Comparison of ENCODE assay signal across 16 mouse cellular contexts in genomic region chr11:100985607-100986006, GRCm38 (mm10). TPM values are rescaled to one million over a fixed set of nuclear protein-coding genes. Genes with fewer than 3 reads are reported as not detected.
DNase-seq lines count a peak whose midpoint lies in the region; ATAC-seq and TF ChIP-seq lines count a peak whose summit lies in the region.
"Had no signal": no experiment of that assay in that cellular context is flagged by ENCODE, and none has a peak within 500 bp of the region (broad histone marks: within the 10 kb centered on the region; RNA-seq: fewer than 3 reads in every experiment).

No protein-coding gene starts in this region.

- no peak overlapping the region for H3K4me3 ChIP-seq in liver, embryonic 14.5 days (ENCODE audit: insufficient read depth in 1 of 2, low read depth in 2 of 2, low read length in 2 of 2)
- H3K4me3 ChIP-seq in small intestine, adult 2 months (ENCODE audit: low read depth, low read length), result no peak overlapping the region
- H3K4me3 ChIP-seq: embryonic facial prominence, embryonic 13.5 days; forebrain, embryonic 15.5 days had no signal

- no peak for TF ChIP-seq POLR2A in small intestine, adult 2 months (IDR thresholded peaks at IDR 0.05; ENCODE audit: low read depth, low read length)

- H3K27me3 ChIP-seq in liver, embryonic 14.5 days (ENCODE audit: control insufficient read depth, insufficient read depth, low read length), result no peaks in the 10 kb centered on the region; the same call in 1 of the 2 replicates
- H3K27me3 ChIP-seq in Patski, result no peaks in the 10 kb centered on the region
- H3K27me3 ChIP-seq in small intestine, adult 2 months (ENCODE audit: control insufficient read depth, insufficient read depth, low read length), result no peaks in the 10 kb centered on the region

- H3K4me2 ChIP-seq in liver, embryonic 14.5 days (ENCODE audit: low read depth), result no peak overlapping the region
- H3K4me2 ChIP-seq: embryonic facial prominence, embryonic 13.5 days; forebrain, embryonic 15.5 days had no signal

- no peaks in the 10 kb centered on the region for H3K36me3 ChIP-seq in liver, embryonic 14.5 days (replicated peaks; ENCODE audit: control insufficient read depth, insufficient read depth, low read depth)
- no peaks in the 10 kb centered on the region for H3K36me3 ChIP-seq in small intestine, adult 2 months (ENCODE audit: control insufficient read depth, insufficient read depth, low read length)
- H3K36me3 ChIP-seq: embryonic facial prominence, embryonic 13.5 days; forebrain, embryonic 15.5 days had no signal

- peak; percentile 55 for DNase-seq in CD4-positive, CD25-positive, alpha-beta regulatory T cell, adult 2 months (ENCODE audit: low read depth, low spot score)
- DNase-seq in liver, embryonic 14.5 days (ENCODE audit: low read depth in 3 of 3, low spot score in 3 of 3), result no peak
- DNase-seq in liver (no peak), Patski (ENCODE audit: low read depth, low spot score) (no peak)
- DNase-seq in testis, postnatal 14 days (ENCODE audit: low spot score), result no peak
- DNase-seq in cerebellum, postnatal 14 days, result no peak
- DNase-seq: adrenal gland, postnatal 36 days; cerebellum, adult 8-10 months; gastrocnemius, postnatal 36 days; heart, postnatal 36 days; kidney, adult 9 months; right cerebral cortex, postnatal 14 days had no signal

- in situ Hi-C loops in Patski (cut with MboI; ENCODE audit: low pct_unique_long_range_greater_than_20kb), result no loop called here

- CTCF ChIA-PET in Patski (lab: Charles Lee), result interaction anchor here (2.9 kb wide), 1 partner anchor 70 kb away, joined by 16 read pairs; no protein-coding TSS in a partner anchor

- H3K4me1 ChIP-seq in liver, embryonic 14.5 days (replicated peaks; ENCODE audit: control insufficient read depth in 2 of 2, insufficient read depth in 2 of 2, low read length in 1 of 2), result 0 out of 4 replicates have a peak, but pooled peaks cover 0 to 6% of the 10 kb centered on the region in 2 experiments
- peaks cover 2% of the 10 kb centered on the region; the same call in 1 of the 2 replicates for H3K4me1 ChIP-seq in small intestine, adult 2 months (ENCODE audit: control insufficient read depth, insufficient read depth, insufficient read length, low read length)

- no peak overlapping the region for H3K9ac ChIP-seq in liver, embryonic 14.5 days (replicated peaks)
- H3K9ac ChIP-seq: embryonic facial prominence, embryonic 13.5 days; forebrain, embryonic 15.5 days had no signal

- no peak overlapping the region for H3K27ac ChIP-seq in liver, embryonic 14.5 days
- no peak overlapping the region for H3K27ac ChIP-seq in small intestine, adult 2 months (ENCODE audit: insufficient read depth, low read depth, low read length)
- H3K27ac ChIP-seq: embryonic facial prominence, embryonic 13.5 days; forebrain, embryonic 15.5 days had no signal

- no peak for ATAC-seq in CD4-positive, CD25-positive, alpha-beta regulatory T cell, adult 4 months
- ATAC-seq in liver, embryonic 14.5 days (ENCODE audit: insufficient read depth), result no peak
- no peak for ATAC-seq in Patski
- ATAC-seq: forebrain, embryonic 15.5 days had no signal

- TF ChIP-seq CTCF in liver, embryonic 14.5 days (IDR thresholded peaks at IDR 0.05; ENCODE audit: low read depth), result peak; percentile 65
- TF ChIP-seq CTCF in Patski (IDR thresholded peaks at IDR 0.05), result peak; percentile 74
- TF ChIP-seq CTCF in small intestine, adult 2 months (IDR thresholded peaks at IDR 0.05; ENCODE audit: extremely low read depth, insufficient read length, insufficient replicate concordance, low read depth, low read length), result peak; percentile 34; the same call in 1 of the 2 replicates

- H3K9me3 ChIP-seq in liver, embryonic 14.5 days (ENCODE audit: control insufficient read depth, low read length), result no peaks in the 10 kb centered on the region
- H3K9me3 ChIP-seq: embryonic facial prominence, embryonic 13.5 days; forebrain, embryonic 15.5 days had no signal

- no peak for TF ChIP-seq EP300 in liver, embryonic 14.5 days (IDR thresholded peaks at IDR 0.05; ENCODE audit: low read depth)

- WGBS in liver, embryonic 14.5 days (ENCODE audit: insufficient replicate concordance), result 45% methylated on average over 3 of the region's 3 CpGs
- WGBS in small intestine, adult 2 months, result 73% methylated on average over 3 of the region's 3 CpGs

- POLR2A ChIA-PET in Patski (lab: Charles Lee), result no interaction called here

RNA-seq across cellular contexts. Expression of gene Cavin1, which starts 14.9 kb away (rescaled TPM):
- 1 to 10 TPM; 1.8 to 3.1 TPM for polyA plus RNA-seq in CD4-positive, CD25-positive, alpha-beta regulatory T cell, adult 4 months (2017; shearing (Covaris generic))
- polyA plus RNA-seq in liver, embryonic 14.5 days (2012; rRNA removed), result 5.0 and 7.0 TPM in 2 replicates
- polyA plus RNA-seq in liver, embryonic 14.5 days (2014; fragmentation: Nextera tagmentation; extraction: Ambion mirVana), result 8.1 and 8.7 TPM in 2 replicates
- polyA plus RNA-seq in Patski (2021), result 211 TPM
- polyA plus RNA-seq in small intestine, adult 2 months (2012; rRNA removed), result 27.4 and 42.8 TPM in 2 replicates

RNA-seq across cellular contexts. Expression of gene Atp6v0a1, which starts 23.6 kb away (rescaled TPM):
- 10 to 100 TPM in 1 of 2 experiments, 1 to 10 TPM in 1; 7.0 to 15.7 TPM for polyA plus RNA-seq in CD4-positive, CD25-positive, alpha-beta regulatory T cell, adult 4 months (2017; shearing (Covaris generic))
- polyA plus RNA-seq in liver, embryonic 14.5 days (2012; rRNA removed), result 28.3 and 29.5 TPM in 2 replicates
- 37.8 and 40.3 TPM in 2 replicates for polyA plus RNA-seq in liver, embryonic 14.5 days (2014; fragmentation: Nextera tagmentation; extraction: Ambion mirVana)
- polyA plus RNA-seq in Patski (2021), result 141 TPM
- polyA plus RNA-seq in small intestine, adult 2 months (2012; rRNA removed), result 43.5 and 69.5 TPM in 2 replicates

RNA-seq across cellular contexts. Expression of gene Stat3, which starts 46.3 kb away (rescaled TPM):
- polyA plus RNA-seq in CD4-positive, CD25-positive, alpha-beta regulatory T cell, adult 4 months (2017; shearing (Covaris generic)), result 100 to 1,000 TPM; 105 to 122 TPM
- polyA plus RNA-seq in liver, embryonic 14.5 days (2012; rRNA removed), result 15.0 and 17.7 TPM in 2 replicates
- 27.2 and 27.4 TPM in 2 replicates for polyA plus RNA-seq in liver, embryonic 14.5 days (2014; fragmentation: Nextera tagmentation; extraction: Ambion mirVana)
- 152 TPM for polyA plus RNA-seq in Patski (2021)
- polyA plus RNA-seq in small intestine, adult 2 months (2012; rRNA removed), result 55.2 and 106 TPM in 2 replicates
